Mouse (Mus musculus): Measurements from ENCODE around the gene Theg. TPM values are rescaled to one million over a fixed set of nuclear protein-coding genes. Genes with fewer than 3 reads are reported as not detected.

Theg gene
- total RNA-seq, 4 experiments from 2014 or later = 0.61 TPM; not detected in 3

GRCm38 (mm10) chr10:79594872-79595589 lies 7.9 kb upstream of the Theg start:
- DNase-seq (ENCODE audit: low spot score in 2 of 2) = peak in 1 of 2 experiments; percentile 69

GRCm38 (mm10) chr10:79594111-79594510 lies 7.0 kb upstream of the Theg start:
- no peak for DNase-seq (ENCODE audit: low spot score in 2 of 2)

DNA sequence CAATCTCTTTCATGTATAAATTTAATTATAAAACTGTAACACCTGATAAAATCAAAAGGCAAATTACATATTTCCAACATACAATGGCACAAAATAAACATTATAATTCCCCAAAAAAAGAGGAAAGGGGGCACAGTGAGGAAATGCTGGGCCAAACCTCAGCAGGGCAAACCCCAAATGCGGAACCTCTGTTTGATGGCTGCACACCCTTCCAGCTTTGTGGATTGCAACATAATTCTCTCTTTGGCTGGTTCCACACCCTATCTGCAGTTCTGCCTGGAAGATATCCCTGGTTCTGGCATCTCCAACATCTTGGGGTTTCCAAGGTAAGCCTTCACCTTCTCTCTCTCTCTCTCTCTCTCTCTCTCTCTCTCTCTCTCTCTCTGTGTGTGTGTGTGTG lies 3.6 kb upstream of the Theg start:
- DNase-seq (ENCODE audit: low spot score in 2 of 2) = no peak

DNA sequence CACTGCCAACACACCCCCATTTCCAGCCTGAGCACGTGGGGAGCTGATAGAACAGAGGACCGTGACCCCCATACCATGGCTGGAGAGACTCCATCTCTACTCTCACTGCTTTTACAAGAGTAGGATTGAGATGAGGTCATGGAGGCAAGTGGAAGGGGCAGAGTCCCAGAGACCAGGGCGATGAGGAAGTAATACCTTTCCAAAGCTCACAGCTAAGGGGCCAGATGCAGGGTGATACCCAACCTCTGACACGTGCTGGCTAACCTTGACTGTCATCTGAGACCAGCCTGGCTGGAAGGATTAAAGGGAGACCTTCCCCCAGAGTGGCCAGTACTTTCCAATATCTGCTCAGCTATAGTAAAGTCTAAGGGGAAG lies 608 bp upstream of the Theg start:
- no peak for DNase-seq (ENCODE audit: low spot score in 2 of 2)

DNA sequence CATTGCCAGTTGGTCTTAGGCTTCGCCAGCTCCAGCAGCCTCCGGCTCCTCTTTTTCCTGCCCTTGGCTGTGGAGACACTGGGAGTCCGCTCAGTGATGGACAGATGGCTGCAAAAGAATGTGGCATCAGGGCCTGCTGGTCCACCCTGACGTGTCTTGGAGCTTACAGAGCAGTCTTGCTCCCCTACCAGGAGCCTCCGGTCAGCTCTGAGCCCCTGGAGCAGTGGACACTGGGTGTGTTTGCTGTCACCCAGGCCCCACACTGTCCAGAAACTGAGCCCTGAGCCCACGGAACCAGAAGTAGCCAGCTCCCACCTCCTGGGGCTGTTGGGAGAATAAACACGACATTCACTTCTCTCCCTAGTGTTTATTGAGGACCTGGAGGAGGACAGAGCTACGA lies 888 bp downstream of the Theg start:
- DNase-seq (ENCODE audit: low spot score in 2 of 2) = no peak

- DNase-seq (ENCODE audit: low spot score in 2 of 2) = no peak
Measured at GRCm38 (mm10) chr10:79585723-79586122, 1.4 kb downstream of the Theg start.

DNA sequence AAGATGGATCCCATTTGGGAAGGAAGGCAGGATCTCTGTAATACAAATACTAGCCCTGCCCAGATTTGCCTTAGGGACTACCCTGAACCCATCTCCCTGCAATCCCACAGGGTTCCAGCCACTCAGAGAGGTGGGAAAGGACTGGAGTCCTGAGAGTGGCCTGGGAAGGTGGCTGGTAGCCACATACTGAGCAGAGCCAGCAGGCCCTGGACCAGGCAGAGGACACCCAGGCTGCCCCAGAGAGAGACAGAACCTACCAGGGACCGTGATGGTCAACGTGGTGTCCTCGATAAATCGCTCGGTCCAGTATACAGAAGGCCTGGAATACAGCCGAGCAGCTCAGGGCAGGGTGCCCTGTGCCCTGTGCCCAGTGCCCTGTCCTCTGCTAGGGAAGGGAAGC lies 2.0 kb downstream of the Theg start:
- DNase-seq (ENCODE audit: low spot score in 2 of 2) = no peak

DNA sequence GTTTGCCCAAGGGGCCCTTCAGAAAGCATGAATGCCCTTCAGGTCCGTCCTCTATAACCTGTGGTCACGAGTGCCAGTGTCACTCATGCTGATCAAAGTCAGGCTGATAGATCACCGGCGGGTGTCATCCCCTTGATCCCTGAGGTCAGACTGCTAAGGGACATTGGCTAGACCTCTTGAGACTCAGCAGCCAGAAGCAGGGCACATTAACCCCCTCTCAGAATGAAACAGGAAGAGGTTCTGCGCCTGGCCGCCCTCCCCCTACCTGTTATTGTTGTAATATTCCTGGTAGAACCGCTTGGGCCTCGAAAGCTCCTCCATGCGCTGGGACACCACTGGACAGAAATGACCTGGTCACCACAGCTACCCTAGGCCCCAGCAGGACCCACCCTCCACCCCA lies 2.7 kb downstream of the Theg start:
- DNase-seq (ENCODE audit: low spot score in 2 of 2) = no peak

DNA sequence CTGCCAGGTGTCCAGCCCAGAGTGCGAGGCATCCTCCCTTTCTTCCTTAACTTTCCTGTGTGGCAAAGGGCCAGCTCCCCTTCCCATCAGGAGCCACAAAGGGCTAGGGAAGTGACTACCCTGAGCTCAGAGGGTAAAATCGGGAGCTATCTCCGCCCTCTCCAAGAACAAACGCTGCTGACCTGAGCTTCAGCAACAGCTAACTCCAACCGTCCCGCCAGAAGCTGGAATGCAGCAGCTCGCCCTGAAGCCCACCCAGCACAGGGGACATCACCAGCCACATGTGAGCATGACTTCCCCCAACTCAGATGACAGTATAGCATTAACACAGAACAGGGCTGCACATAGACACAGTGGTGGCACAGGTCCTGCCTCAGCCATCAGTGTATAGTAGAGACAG lies 3.1 kb downstream of the Theg start:
- no peak for DNase-seq (ENCODE audit: low spot score in 2 of 2)

DNA sequence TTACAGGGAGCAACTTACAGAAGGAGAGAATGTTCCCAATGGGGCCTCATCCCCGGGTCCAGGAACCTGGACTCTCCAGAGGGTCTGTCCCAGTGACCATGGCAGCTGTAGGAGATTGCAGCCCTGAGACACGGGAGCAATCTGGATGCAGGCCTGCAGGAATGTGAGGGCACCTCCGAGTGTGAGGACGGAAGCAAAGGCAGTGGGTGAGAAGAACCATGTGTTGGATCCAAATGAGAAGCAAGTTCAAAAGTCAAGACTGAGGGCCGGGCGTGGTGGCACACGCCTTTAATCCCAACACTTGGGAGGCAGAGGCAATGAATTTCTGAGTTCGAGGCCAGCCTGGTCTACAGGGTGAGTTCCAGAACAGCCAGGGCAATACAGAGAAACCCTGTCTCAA lies 5.6 kb downstream of the Theg start:
- no peak for DNase-seq (ENCODE audit: low spot score in 2 of 2)

GRCm38 (mm10) chr10:79580811-79581210 lies 6.3 kb downstream of the Theg start:
- DNase-seq (ENCODE audit: low spot score in 2 of 2) = no peak

DNA sequence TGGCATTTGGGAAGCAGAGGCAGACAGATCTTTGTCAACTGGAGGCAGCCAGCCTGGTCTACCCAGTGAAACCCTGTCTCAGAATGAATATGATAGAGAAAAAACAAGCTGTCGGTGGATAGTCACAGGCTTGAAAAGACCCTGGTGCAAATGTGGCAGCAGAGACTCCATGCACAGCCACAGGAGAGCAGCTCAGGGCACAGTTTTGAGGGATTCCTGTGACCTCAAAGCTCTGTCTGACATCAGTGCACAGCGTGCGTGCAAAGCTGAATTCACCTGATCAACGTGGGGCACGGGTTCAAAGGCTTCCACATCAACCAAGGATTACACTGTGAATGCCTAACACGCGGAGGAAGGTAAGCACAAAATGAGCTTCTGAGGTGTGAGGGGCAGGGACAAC lies 6.8 kb downstream of the Theg start:
- DNase-seq (ENCODE audit: low spot score in 2 of 2) = no peak

GRCm38 (mm10) chr10:79579781-79580180 lies 7.3 kb downstream of the Theg start:
- no peak for DNase-seq (ENCODE audit: low spot score in 2 of 2)

GRCm38 (mm10) chr10:79578891-79579290 lies 8.2 kb downstream of the Theg start:
- DNase-seq (ENCODE audit: low spot score in 2 of 2) = no peak

- DNase-seq (ENCODE audit: low spot score in 2 of 2) = no peak
Measured at GRCm38 (mm10) chr10:79578276-79578675, 8.9 kb downstream of the Theg start.

DNA sequence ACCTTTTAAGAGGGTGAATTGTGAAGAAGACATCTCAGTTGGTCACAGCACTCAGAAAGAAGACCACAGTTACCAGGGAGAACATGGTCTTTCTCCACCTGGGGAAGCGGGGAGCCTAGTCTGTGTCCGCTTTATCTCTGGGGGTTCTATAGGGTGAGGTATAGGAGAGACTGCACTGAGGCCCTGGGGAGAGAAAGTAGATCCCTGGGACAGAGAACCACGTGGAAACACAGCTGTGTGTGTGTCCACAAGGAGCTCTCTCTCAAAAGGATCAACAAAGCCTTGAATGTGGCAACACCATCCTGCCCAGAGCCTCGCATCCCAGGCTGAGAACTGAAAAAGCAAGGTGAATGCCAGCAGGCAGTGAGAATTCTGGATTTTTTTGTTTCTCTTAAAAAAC lies 9.8 kb downstream of the Theg start:
- DNase-seq (ENCODE audit: low spot score in 2 of 2) = no peak

- DNase-seq (ENCODE audit: low spot score in 2 of 2) = no peak
Measured at GRCm38 (mm10) chr10:79575754-79576153, 11.4 kb downstream of the Theg start.

GRCm38 (mm10) chr10:79574796-79575195 lies 12.3 kb downstream of the Theg start:
- DNase-seq (ENCODE audit: low spot score in 2 of 2) = no peak

- DNase-seq (ENCODE audit: low spot score in 2 of 2) = no peak
Measured at GRCm38 (mm10) chr10:79574350-79574749, 12.8 kb downstream of the Theg start.

DNA sequence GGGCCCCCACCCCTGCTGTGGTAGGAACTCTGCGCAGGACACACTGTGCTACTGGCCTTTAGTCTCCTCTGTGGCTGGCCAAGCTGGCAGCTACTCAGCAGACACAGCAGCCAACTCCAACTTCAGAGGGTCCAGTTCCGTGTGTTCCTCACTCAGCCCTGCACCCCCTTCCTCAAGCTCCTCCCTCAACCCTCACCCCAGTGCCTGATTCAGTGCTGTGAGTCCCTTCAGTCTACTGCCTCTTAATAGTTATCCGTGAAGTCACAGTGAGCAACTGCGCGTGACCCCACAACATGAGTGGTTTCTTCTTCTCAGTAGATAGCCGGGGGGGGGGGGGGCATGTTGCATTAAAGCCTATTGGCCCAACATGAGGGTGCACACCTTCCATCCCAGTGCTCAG lies 13.5 kb downstream of the Theg start:
- no peak for DNase-seq (ENCODE audit: low spot score in 2 of 2)

- DNase-seq (ENCODE audit: low spot score in 2 of 2) = no peak
Measured at GRCm38 (mm10) chr10:79571314-79571713, 15.8 kb downstream of the Theg start.

DNA sequence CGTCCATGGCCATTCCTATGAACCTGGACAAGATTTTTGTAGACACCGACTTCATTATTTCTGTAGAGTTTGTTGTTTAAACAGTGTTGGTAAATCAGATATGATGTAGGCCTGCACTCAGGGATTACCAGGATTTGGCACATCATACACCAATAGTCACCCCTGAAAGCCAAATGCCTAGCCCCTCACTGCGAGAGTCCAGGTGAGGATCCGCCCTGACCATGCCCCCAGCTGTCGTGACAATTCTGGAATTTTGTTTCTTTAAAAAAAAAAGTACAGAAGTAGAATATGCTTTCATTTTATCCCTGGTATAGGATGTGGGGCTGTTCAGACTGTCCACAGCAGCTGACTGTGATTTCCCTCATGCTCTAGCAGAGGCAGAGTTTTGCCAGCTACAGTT lies 17.2 kb downstream of the Theg start:
- DNase-seq (ENCODE audit: low spot score in 2 of 2) = no peak

DNA sequence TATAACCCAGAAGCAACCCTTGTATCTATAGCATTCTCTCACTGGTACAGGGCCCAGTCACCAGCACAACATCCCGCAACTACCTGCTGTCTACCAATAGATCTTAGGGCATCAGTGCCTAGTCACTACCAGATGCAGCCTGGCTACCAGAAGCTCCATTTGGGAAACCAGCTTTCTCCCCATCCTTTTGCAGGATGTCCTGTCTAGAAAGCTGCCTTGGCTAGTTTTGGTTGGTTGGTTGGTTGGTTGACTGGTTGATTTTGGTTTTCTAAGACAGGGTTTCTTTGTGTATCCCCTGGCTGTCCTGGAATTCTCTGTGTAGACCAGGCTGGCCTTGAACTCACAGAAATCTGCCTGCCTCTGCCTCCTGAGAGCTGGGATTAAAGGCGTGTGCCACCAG lies 27.4 kb downstream of the Theg start:
- DNase-seq (ENCODE audit: low spot score in 2 of 2) = no peak

DNA sequence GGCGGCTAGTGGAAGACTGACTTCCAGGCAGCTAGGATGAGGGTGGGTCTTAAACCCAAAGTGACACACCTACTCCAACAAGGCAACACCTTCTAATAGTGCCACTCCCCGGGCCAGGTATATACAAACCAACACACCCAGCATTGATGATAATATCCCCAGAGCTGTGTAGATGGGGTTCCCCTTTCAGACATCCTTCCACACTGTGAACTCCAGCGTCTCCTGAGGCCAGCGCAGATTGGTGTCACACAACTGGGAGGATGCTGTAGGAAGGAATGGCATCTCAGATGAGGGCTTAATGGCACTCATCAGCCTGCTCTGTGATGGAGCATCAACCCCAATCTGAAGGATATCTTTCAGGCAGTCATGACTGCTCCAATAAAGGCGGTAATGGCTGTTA lies 29.6 kb downstream of the Theg start:
- DNase-seq (ENCODE audit: low spot score in 2 of 2) = no peak
